Mouse (Mus musculus) left cerebral cortex, adult 18-20 months (tissue): ENCODE data around the gene Dgkz. TPM values are rescaled to one million over a fixed set of nuclear protein-coding genes. Genes with fewer than 3 reads are reported as not detected.

Experiments used
- microRNA-seq, 2 experiments: library from miRNA; unstranded; fragments of <30 nt; microRNA quantifications; one replicate each; pipeline ENCODE4 v1.2.0; 2021
- total RNA-seq, 2 experiments: library from RNA; stranded (reverse); gene quantifications; 2 replicates each; pipeline ENCODE4 v1.2.3; 2021

The Dgkz gene
- total RNA-seq, 2 experiments from 2014 or later = 491 to 526 TPM

Small RNA genes within 50 kb of the gene (microRNA-seq; reads per million reads assigned to microRNA genes)
- 0.50 to 0.85 reads per million in 2 experiments for gene Mir6999

Other genes with a start within 250 kb of the Dgkz start
- gene Ambra1, start 245.7 kb downstream of the Dgkz start, total RNA-seq = 10 to 100 TPM; 52.5 to 53.6 TPM
- gene Chrm4, start 48.6 kb downstream of the Dgkz start, total RNA-seq = 10 to 100 TPM; 56.6 to 61.4 TPM
- gene Mdk, start 43.6 kb downstream of the Dgkz start, total RNA-seq = 10 to 100 TPM; 19.0 to 23.8 TPM
- not detected for gene Gm9821, start 30.2 kb downstream of the Dgkz start, total RNA-seq
- gene Creb3l1, start 48.6 kb upstream of the Dgkz start, total RNA-seq = 1 to 10 TPM; 2.3 to 2.6 TPM
- gene Phf21a, start 117.3 kb upstream of the Dgkz start, total RNA-seq = 100 to 1,000 TPM; 121 to 130 TPM